Mouse (Mus musculus): ENCODE measurements around the gene Iqcf3.

GRCm38 (mm10) chr9:106475663-106476001, 85.8 kb downstream of the Iqcf3 start, which contains the start of gene Rrp9:
- TF ChIP-seq CTCF (IDR thresholded peaks at IDR 0.05; ENCODE audit: insufficient read depth, low read depth, low read length) (no peak), POLR2A (IDR thresholded peaks at IDR 0.05; ENCODE audit: insufficient read depth, low read depth, low read length) (no peak)
